Mouse (Mus musculus) kidney, postnatal 25 days (tissue): ENCODE measurements at regions not wholly inside any gene's neighbourhood (a gene's known extent, or its start where the extent isn't known, plus 50 kb on each side); places are given as distances from the start of the nearest gene placed in this dataset.
A peak's percentile ranks its signal among the peaks of the same experiment; 100 is the strongest.

Experiments
- DNase-seq, 2 experiments: peaks; one replicate each; pipeline ENCODE4 v3.0.0; 2021; ENCODE audit warnings: mixed read lengths in 2 of 2

GRCm38 (mm10) chr7:67895166-67895565 lies 57.5 kb upstream of the Igf1r start:
- no peak for DNase-seq

DNA sequence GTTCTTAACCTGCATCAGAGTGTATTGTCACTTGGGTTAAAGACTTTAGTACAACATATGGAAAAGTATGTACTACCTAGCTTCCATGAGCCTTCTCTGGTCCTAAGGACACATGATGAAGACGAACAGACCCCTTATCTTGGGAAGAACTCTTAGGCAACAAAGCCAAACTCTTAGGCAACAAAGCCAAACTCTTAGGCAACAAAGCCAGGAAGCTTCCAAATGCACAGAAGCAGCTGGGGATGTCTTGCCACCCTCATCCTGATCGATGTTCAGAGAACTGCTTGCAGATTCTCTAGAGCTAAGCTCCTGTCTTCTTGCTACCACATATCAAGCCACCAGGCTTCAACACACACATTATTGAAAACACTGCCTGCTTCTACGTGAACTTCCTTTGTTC lies 59.7 kb upstream of the Igf1r start:
- no peak for DNase-seq

DNA sequence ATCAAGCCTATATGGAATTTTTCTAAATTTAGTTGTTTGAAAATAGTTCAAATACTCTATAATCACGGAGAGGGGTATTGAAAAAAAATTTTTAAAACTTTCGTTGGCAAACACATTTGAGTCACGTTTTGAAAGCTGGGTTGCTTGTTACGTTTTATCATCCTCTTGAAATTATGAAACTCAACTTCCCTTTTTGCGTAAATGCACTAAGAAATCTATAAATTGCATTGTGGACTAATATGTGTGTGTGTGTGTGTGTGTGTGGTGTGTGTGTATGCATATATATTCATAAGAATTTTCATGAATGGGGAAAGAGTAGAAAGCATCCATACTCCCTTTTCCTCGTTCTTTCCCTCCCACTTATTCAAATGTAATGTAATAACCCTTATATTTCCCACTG lies 69.6 kb upstream of the Igf1r start:
- no peak for DNase-seq

GRCm38 (mm10) chr7:67882606-67883005 lies 70.0 kb upstream of the Igf1r start:
- DNase-seq, result no peak

GRCm38 (mm10) chr7:67878226-67878625 lies 74.4 kb upstream of the Igf1r start:
- no peak for DNase-seq

DNA sequence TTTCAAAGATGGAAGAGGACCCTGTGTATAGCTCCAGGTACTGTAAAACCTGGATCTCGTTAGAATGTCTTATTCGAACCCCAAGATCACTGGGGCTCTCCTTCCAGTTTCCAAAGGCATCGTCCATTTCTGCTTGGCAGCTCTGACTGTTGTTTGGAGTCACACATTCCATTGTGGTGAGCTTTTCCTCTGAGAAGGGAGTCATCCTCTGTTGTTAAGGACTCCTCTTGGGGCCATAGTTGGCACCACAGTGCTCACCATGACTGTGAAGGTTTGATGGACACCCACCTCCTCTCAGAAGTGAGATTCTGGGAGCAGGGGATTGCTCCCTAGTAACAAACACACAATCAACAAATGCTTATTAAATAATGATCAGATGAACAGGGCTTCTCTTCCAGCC lies 75.0 kb upstream of the Igf1r start:
- DNase-seq, result no peak

DNA sequence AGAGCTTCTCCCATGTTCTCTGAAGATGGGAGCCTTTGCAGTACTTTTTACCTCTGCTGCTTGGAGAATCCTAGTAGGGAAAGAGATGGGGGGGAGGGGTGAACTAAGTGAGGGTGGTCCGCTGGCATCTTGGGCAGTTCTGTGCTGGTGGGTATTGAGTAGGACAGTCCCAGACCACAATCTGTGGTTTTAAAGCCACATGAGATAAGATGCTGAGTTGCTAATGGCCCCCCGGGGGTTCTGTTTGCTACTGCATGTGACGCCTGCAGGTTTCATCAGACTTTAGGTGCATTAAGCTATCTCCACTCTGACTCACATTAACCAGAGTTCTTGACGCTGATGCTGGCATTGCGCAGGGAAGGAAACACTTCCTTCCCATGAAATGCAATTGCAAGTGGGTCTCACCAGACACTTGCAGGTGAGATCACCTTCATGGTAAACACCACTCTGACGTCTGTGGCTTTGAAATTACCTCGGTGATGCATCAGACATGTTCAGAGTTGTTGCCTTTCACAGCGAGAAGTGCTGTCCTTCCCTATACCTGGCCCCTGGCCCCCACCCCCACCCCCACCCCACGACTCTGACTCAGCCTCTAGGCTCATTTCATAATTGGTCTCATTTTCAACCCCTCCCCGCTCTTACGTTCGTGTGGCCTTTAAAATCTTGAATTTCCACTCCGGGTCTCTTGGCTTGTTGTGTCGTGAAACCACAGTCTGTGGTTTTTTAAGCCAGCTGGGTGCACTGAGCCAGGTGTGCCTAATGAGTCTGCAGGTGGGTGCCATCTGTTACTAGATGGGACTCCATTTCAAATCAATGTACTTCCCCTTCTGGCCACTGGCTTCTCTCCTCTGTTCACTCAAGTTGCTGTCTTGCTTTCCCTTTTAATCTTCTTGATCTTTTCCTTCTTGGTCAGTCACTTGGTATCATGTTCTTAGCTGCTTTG lies 94.8 kb upstream of the Synm start:
- DNase-seq, result no peak

DNA sequence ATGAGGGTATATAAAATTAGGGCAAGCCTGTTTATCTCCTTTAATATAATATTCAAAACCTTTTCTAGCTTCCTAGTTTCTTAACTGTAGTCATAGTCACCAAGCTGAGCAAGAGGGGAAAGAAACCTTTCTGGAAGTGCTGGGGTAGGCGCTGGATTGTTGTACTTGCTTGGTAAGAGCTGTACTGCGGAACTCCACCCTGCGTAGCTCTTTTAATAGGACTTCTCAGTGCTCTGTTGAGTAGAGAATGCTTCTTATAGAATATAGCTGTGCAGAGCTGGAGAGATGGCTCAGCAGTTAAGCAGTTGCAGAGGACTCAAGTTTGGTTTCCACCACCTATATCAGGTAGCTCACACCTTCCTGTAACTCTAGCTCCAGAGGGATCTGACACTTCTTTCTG lies 93.3 kb upstream of the Synm start:
- no peak for DNase-seq

DNA sequence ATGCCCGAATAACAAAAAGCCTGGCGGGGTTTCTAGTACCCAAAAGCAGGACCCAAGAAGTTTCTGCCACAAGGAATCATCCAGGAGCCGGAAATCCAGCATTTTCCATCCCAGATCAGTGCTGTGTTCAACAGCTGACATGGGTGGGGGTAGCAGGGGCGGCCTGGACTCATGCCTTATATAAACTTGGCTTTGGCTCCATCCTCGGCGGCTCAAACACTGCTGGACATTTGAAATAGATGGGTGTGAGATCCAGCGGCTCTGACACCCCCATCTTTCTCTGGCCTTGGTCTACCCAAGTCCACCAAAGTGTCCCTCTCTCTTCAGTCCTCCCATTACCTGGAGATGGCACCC lies 89.9 kb upstream of the Synm start:
- DNase-seq, result peak in 1 of 2 experiments; percentile 4

DNA sequence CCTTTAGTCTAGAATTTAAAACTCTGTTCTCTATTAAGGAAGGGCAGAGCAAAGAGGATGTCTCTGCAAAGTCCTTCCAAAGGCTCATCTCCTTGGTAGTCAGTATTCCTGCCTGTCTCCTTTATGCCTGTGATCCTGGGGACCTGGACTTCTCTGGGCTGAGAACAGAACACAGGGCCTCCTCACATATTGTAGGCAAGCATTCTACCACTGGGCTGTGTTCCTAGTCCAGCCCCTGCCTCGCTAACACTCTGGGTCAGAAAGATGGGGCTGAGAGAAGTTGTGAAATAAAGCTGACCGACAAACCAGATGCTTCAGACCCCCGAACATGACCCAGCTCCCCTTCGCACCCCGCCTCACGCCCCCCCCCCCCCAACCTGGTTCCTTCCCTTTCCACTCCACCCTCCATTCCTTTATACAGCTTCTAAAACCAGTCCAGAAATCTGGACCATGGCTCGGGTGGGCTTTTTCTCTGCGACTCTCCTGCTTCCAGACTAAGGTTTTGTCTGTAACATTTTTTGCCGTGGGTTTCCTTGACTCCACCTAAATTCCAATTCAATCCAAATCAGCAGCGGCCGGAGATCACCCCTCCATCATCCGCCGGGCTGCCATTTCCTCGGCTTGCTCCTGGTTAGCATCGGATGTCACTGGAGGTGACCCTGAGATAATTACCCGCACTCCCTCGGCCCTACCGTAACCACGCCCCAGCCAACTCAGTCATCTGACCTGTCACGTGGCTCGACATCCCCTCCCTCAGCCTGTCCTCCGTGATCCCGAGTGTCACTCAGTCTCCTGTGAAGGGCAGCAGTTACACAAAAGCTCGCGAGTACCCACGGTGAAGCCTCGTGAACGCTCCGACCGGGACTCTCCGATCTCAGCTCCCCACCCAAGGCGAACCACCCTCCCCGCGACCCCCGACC lies 89.3 kb upstream of the Synm start:
- peak; percentile 67 to 86 for DNase-seq

DNA sequence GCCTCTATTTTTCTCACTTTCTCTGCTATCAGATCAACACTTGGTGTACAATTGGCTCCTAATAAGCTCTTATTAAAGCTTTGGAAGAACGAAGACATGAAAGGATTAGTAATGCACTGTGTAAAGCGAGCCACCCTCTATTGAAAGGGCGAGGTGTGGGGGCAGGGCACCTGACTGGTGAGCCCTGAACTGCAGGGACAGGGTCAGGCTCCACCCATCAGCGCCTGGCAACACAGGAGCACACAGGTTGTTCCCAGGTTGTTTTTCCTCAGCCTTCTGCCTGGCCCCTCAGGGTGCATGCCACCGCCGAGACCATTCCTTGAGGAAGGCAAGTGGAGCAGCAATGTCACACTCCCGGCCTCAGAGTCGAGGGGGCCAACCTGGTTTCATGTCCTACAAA lies 87.3 kb upstream of the Synm start:
- DNase-seq, result peak; percentile 41 to 73

DNA sequence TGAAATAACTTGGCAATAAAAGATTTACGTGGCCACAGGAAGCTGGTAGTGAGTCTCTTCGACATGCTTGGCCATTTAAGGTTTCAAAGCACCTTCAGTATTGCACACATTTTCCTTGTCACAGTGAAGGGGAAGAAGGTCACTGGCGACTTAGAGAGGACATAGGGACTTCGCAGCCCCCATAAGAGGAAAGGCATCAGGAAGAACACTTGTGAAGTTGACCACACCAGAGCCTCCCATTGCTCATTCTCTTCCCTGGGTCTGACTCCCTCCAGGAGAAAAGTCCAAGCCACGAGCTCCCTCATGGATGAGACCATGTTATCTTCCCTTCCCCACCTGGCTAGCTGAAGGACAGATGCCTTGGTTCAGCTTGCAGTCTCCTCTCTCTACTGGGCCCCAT lies 77.4 kb upstream of the Synm start:
- no peak for DNase-seq

DNA sequence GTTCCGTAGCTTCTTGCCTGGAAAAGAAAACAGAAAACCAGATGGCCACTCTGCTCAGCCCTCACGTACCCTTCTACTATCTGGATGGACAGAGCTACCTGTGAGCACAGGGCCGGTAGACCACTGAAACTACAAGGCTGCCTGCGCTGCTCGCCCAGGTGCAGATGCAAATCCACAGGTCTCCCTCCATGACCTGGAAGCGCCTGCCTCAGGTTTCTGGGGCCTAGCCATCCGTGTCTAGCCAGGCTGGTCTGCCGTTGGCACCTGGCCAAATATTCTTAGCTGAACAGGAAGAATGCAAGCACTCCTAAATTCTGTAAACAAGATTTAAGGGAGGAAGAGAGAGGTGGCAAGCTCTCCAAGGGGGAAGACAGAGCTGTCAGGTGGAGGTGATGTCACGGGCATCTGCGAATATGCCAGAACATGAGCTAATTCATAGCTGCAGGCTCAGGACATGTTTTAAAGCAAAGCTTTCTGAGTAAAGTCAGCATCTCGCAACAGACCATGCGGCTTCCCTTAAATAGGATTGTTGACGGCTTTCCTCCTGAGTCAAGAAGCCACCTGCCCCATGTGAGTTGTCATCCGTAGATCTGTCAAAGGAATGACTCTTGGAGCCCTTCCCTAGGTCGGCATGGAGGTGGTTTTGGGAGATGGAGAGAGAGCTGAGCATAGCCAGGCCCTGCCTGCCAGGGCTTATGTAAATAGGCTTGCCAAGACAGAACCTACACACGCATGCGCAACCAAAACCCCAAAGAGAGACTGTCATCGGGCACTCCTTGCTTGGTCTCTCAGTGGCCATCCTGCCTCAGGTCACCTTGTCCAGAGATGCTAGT lies 76.8 kb upstream of the Synm start:
- DNase-seq, result peak; percentile 64 to 77

DNA sequence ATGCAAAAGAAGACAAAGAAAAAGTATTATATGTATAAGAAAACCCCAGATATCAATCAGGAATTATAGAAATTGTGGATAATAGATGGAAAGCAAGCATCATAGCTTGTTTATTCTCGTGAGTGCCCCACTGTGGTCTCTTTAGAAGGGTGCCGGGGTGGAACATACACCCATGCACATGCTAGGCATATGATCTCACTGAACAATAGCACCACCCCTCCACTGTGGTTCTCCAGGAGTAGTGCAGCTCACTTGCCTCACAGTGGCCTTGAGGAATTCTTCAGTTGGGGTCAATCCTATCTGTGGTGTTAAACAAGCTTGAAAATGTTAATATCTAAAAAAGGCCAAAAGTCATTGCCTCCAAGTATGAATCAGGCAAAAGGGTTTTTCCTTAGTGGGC lies 72.2 kb upstream of the Synm start:
- no peak for DNase-seq

DNA sequence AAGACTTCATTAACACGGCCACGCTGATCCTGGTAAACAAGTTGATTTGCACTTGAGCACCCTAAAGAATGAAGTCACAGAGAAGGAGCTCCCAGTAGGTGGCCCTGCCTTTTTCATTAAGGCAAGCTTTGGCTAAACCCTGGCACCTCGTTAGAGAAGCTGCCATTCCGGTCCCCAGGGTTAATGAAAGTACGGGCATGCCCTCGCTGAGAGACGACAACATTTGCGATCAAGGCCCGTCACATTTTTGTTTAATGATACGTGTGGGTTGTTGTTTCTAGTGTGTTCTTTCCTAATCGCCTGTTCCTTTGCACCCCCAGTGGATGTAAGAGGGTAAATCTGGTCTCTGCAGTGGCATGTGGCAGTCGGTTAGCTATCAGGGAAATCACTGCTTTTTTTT lies 67.8 kb upstream of the Synm start:
- no peak for DNase-seq

DNA sequence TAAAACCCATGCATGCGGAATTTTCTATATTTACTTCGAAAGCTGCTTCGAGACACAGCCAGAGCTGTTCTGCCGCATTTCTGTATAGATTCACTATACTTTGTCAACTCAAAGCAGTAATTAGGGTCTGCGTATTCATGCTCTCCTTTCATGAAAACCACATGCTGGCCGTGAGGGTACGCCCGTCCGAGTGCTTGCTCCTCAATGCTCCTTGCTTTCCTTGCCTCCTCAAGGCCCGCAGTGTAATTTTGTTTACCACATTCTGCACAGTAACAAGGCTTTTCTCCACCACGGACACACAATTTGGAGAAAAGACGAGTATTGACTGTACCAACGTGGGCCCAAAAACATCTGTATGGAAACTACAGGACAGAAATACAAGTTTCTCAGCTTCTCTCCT lies 67.4 kb upstream of the Synm start:
- no peak for DNase-seq

- DNase-seq, result no peak
Measured at GRCm38 (mm10) chr7:67826368-67826767, 66.8 kb upstream of the Synm start.

DNA sequence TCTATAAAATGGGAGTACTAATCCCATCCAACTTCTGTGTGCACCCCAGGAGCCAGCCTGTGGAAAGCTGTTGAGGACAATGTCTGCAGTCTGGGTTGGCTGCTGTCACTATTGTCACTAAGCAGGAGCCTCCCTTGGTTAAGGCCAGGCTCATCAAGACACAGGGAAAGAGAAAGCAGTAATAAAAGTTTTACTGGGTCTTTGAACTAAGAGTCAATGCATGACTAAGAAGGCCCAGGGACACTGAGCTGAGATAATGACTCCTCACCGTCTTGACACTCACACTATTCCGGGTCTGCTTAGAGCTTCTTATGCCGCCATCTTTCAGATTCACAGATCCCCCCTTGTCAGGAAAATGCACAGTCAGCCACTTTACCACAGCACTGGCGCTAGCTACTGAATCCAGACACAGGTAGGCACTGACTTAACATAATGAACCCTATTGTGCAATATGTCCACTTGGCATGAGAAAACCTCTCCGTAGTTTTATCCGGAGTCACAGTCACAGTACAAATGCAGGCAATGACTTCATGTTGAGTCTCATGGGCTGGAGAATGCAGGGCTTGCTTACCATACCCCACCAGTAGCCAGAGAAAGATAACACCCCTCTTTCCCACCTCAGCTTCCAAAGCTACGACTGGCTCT lies 66.2 kb upstream of the Synm start:
- no peak for DNase-seq

- no peak for DNase-seq
Measured at GRCm38 (mm10) chr7:67823943-67824645, 64.6 kb upstream of the Synm start.

GRCm38 (mm10) chr7:67819551-67819950 lies 60.0 kb upstream of the Synm start:
- DNase-seq, result no peak

GRCm38 (mm10) chr7:67817556-67817955 lies 58.0 kb upstream of the Synm start:
- no peak for DNase-seq

GRCm38 (mm10) chr7:67814861-67815260 lies 55.3 kb upstream of the Synm start:
- no peak for DNase-seq
